Mouse (Mus musculus) C2C12 (cell line): ENCODE data around the gene Sh2b3.

Experiments used
- CEBPB ChIP-seq: IDR thresholded peaks from one replicate; pipeline ENCODE4 v1.6.1; 2011; ENCODE audit warnings: low read depth, mild to moderate bottlenecking, control low read depth, moderate library complexity
- CTCF ChIP-seq: IDR thresholded peaks from one replicate; pipeline ENCODE4 v1.5.1; 2011; ENCODE audit not compliant: control insufficient read depth, insufficient read depth, insufficient read length
- FOSL1 ChIP-seq: IDR thresholded peaks from one replicate; pipeline ENCODE4 v1.8.0; 2011; ENCODE audit warnings: mild to moderate bottlenecking, low read length; ENCODE audit not compliant: poor library complexity, insufficient read depth, severe bottlenecking
- MAX ChIP-seq: IDR thresholded peaks from one replicate; pipeline ENCODE4 v1.6.1; 2011; ENCODE audit warnings: mild to moderate bottlenecking, control low read depth
- MYOD1 ChIP-seq: IDR thresholded peaks from one replicate; pipeline ENCODE4 v1.6.1; 2011; ENCODE audit warnings: low read depth; ENCODE audit not compliant: control insufficient read depth, insufficient read length
- MYOG ChIP-seq: IDR thresholded peaks from one replicate; pipeline ENCODE4 v1.6.1; 2011; ENCODE audit not compliant: control insufficient read depth, insufficient read length; ENCODE audit errors: extremely low read depth
- USF1 ChIP-seq: IDR thresholded peaks from one replicate; pipeline ENCODE4 v1.6.1; 2011; ENCODE audit warnings: low read depth, mild to moderate bottlenecking, control low read depth, moderate library complexity

- TF ChIP-seq CTCF (no peak), FOSL1 (no peak), MYOG (no peak), MYOD1 (no peak), MAX (no peak), CEBPB (no peak), USF1 (no peak)
These were observed 39.0 kb downstream of the Sh2b3 start for GRCm38 (mm10) chr5:121798447-121798846.
